Mouse (Mus musculus) stomach, embryonic 14.5 days (tissue): ENCODE measurements at regions not wholly inside any gene's neighbourhood (a gene's known extent, or its start where the extent isn't known, plus 50 kb on each side); places are given as distances from the start of the nearest gene placed in this dataset.
"Not testable (repeated sequence)": the region's sequence is repeated elsewhere in the genome, so short reads cannot be mapped to it uniquely, and the experiment has no call there.

Experiments used
- ATAC-seq: fragments of 200-750 bp; cut with Nextera tagmentation; 2 replicates; pipeline ENCODE4 v1.8.0; 2017; ENCODE audit warnings: low read depth, moderate TSS enrichment; ENCODE audit not compliant: insufficient number of reproducible peaks, insufficient read depth, low FRiP score
- H3K27ac ChIP-seq: fragments of 300-500 bp; sonication (generic); 2 replicates; pipeline ENCODE4 v1.5.1; 2014; ENCODE audit warnings: mild to moderate bottlenecking, low read length, moderate library complexity, mixed read lengths
- H3K27me3 ChIP-seq: fragments of 300-500 bp; sonication (generic); 2 replicates; pipeline ENCODE4 v1.6.1; 2014; ENCODE audit warnings: low read length, control low read depth, mixed read lengths; ENCODE audit not compliant: control insufficient read depth, insufficient read depth
- H3K36me3 ChIP-seq: fragments of 300-500 bp; sonication (generic); 2 replicates; pipeline ENCODE4 v1.6.1; 2014; ENCODE audit warnings: mild to moderate bottlenecking, control low read depth, low read length, moderate library complexity, mixed read lengths; ENCODE audit not compliant: control insufficient read depth, insufficient read depth
- H3K4me1 ChIP-seq: fragments of 300-500 bp; sonication (generic); 2 replicates; pipeline ENCODE4 v1.6.1; 2014; ENCODE audit warnings: low read length, control low read depth, mixed read lengths; ENCODE audit not compliant: control insufficient read depth, insufficient read depth
- H3K4me2 ChIP-seq: fragments of 300-500 bp; sonication (generic); replicated peaks from 2 replicates; pipeline ENCODE4 v1.6.1; 2014; ENCODE audit warnings: low read depth, low read length, control low read depth
- H3K4me3 ChIP-seq: fragments of 300-500 bp; sonication (generic); 2 replicates; pipeline ENCODE4 v1.5.1; 2014; ENCODE audit warnings: low read depth, low read length, control low read depth
- H3K9ac ChIP-seq: fragments of 300-500 bp; sonication (generic); replicated peaks from 2 replicates; pipeline ENCODE4 v1.6.1; 2014; ENCODE audit warnings: low read depth, mild to moderate bottlenecking, control low read depth, low read length, moderate library complexity, mixed read lengths
- H3K9me3 ChIP-seq: fragments of 300-500 bp; sonication (generic); 2 replicates; pipeline ENCODE4 v1.6.1; 2016; ENCODE audit warnings: low read depth, low read length, control low read depth; ENCODE audit not compliant: control insufficient read depth
- WGBS: fragments of 180-500 bp; shearing (Covaris S2); extraction: QIAGEN DNeasy Blood & Tissue Kit; methylation state at CpG from one replicate; pipeline ENCODE4 v1.1.7; 2014; 5-methylcytosine and 5-hydroxymethylcytosine counted together

DNA sequence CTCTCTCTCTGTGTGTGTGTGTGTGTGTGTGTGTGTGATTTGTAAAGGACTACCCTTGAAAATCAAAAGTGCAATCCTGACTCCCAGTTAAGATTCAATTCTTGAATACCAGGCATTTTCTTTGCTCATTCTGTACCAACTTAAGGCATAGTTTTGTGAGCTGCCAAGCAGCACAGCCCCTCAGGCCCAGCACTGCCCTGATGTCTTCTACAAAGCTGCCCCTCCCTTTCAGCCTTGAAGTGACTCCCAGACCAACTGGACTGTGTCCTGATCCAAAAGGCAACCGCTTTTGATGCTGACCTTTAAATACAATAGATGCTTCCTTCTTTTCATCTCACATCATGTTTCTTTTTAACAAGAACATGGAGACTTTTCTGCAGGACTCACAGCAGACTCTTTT, 464.8 kb downstream of the Gja1 start:
- 79% methylated on average over 1 of the region's 1 CpGs for WGBS
- no peaks in the 10 kb centered on the region for H3K27me3 ChIP-seq
- H3K4me1 ChIP-seq: no peaks in the 10 kb centered on the region
- no peak overlapping the region for H3K9ac ChIP-seq
- H3K4me3 ChIP-seq: no peak overlapping the region
- H3K27ac ChIP-seq: no peak overlapping the region
- no peaks in the 10 kb centered on the region for H3K9me3 ChIP-seq
- no peaks in the 10 kb centered on the region for H3K36me3 ChIP-seq
- no peak overlapping the region for H3K4me2 ChIP-seq
- no peak for ATAC-seq

DNA sequence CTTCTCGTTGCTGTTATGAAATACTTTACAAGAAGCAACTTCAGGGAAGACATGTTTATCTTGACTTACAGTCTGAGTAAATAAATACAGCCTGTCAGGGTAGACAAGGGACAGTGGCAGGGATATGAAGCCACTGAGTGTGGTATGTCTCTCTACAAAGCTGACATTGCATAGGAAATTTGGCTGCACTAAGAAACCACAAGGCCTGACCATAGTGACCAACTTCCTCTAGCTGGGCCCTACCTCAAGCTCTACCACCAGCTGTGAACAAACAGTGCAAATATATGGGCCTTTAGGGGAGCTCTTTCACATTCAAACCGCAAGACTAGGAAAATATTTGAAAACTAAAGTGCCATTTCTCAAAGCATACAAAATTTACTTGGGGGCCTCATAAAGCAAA, 475.4 kb downstream of the Gja1 start:
- Histone ChIP-seq H3K27me3 (no peaks in the 10 kb centered on the region), H3K9ac (no peak overlapping the region), H3K4me3 (no peak overlapping the region), H3K36me3 (no peaks in the 10 kb centered on the region), H3K9me3 (no peaks in the 10 kb centered on the region), H3K4me2 (no peak overlapping the region), H3K27ac (no peak overlapping the region), H3K4me1 (no peaks in the 10 kb centered on the region)
- 60% methylated on average over 2 of the region's 2 CpGs for WGBS
- ATAC-seq: no peak

DNA sequence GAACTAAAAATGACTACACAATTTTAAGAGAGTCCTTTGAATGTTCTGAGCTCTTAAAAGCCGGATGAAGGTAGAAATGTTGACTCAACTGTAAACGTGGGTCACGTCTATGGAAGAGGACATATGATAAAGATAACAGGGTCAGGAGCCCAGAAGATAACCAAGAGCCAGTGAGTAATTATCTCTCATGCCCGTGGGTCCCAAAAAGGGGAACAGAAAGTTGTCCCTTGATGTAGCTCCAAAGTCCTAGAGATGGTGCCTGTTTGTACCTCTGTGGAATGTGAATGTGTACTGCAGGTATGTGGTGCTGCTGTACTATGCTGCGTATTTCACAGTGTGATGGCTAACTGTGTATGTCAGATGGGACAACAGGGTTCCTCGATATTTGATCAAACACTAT, 479.1 kb downstream of the Gja1 start:
- H3K9me3 ChIP-seq: no peaks in the 10 kb centered on the region
- no peaks in the 10 kb centered on the region for H3K36me3 ChIP-seq
- H3K27ac ChIP-seq: no peak overlapping the region
- no peaks in the 10 kb centered on the region for H3K4me1 ChIP-seq
- H3K4me3 ChIP-seq: no peak overlapping the region
- WGBS: 76% methylated on average over 6 of the region's 6 CpGs
- no peak overlapping the region for H3K9ac ChIP-seq
- H3K27me3 ChIP-seq: no peaks in the 10 kb centered on the region
- H3K4me2 ChIP-seq: no peak overlapping the region
- no peak for ATAC-seq

DNA sequence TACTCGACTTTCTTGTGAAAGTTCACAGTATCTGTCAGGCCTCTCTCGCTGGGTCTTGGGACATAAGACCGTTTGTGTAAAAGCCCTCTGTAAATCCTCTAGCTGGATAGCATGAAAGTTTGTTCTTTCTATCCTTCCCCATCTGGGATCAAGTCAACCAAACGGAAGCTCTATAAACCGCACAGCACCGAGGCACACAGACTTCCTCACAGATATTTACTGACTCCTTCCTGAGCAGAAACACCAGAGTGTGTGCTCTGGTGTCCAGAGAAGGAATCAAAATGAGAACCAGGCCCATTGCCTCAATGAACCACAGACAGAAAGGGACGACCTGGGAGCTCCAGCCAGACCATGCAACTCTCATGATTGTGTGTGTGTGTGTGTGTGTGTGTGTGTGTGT, 502.6 kb downstream of the Gja1 start:
- no peaks in the 10 kb centered on the region for H3K4me1 ChIP-seq
- no peak overlapping the region for H3K27ac ChIP-seq
- 76% methylated on average over 7 of the region's 7 CpGs for WGBS
- H3K27me3 ChIP-seq: no peaks in the 10 kb centered on the region
- H3K4me2 ChIP-seq: no peak overlapping the region
- no peak overlapping the region for H3K4me3 ChIP-seq
- no peak overlapping the region for H3K9ac ChIP-seq
- H3K9me3 ChIP-seq: no peaks in the 10 kb centered on the region
- H3K36me3 ChIP-seq: no peaks in the 10 kb centered on the region
- ATAC-seq: no peak

DNA sequence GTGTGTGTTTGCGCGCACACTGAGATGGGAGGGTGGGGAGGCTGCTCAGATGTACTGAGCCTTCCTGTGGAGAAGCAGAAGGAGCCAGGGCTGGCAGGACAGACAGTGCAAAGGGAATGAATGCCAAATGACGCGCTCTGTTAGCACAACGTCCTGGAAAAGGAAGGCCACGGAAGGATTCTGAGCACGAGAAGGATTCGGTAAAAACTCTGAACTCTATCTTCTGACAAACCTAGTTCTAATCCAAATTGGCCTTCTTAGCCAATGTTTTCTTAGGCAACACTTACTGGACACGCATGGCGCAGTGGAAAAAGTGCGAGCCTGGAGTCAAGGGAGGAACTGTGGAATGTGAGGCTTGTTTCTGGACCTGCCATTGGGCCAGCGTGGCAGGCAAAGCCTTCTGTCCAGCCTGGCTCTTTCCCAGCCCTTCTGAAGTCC, 503.0 kb downstream of the Gja1 start:
- 91% methylated on average over 12 of the region's 12 CpGs for WGBS
- H3K36me3 ChIP-seq: no peaks in the 10 kb centered on the region
- no peak overlapping the region for H3K9ac ChIP-seq
- no peak for ATAC-seq
- no peak overlapping the region for H3K27ac ChIP-seq
- H3K27me3 ChIP-seq: no peaks in the 10 kb centered on the region
- no peak overlapping the region for H3K4me3 ChIP-seq
- H3K4me1 ChIP-seq: no peaks in the 10 kb centered on the region
- H3K4me2 ChIP-seq: no peak overlapping the region
- H3K9me3 ChIP-seq: no peaks in the 10 kb centered on the region

DNA sequence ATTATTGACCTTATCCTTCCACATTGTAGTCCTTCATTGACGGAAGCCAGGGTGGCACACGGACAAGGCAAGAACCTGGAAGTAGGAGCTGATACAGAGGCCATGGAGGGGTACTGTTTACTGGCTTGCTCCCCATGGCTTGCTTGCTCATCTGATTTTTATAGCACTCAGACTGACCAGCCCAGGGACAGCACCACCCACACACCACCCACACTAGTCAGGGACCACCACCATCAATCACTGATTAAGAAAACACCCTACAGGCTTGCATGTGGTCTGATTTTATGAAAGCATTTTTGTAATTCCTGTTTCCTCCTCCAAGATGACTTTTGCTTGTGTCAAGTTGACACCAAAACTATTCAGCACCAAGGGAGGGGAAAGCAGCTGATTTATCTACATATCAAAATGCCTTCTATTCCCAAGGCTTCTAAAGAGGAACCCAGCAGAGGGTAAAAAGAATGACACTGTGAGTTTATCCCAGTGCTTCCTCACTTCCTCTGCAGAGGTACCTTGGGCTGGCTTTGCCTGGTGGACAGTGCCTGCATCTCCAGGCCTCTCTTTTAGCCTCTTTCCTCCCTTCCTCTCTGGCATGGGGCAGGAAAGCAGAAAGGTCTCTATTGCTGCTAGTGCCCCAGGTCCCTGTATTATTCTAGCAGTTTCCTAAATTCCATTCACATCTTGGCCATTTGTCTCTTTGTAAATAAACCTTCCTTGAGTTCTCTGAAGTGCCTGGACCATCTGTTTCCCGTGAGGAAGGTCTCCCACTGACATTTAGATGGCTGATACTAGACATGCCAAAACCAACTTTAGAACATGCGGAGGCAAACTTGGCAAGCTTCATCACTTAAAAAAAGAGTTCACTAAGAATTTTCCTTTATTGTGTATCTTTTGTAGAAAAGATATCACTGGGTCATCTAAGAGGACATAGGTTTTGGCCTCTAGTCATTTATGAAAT, 507.6 kb downstream of the Gja1 start:
- 66% methylated on average over 4 of the region's 4 CpGs for WGBS
- no peak for ATAC-seq

DNA sequence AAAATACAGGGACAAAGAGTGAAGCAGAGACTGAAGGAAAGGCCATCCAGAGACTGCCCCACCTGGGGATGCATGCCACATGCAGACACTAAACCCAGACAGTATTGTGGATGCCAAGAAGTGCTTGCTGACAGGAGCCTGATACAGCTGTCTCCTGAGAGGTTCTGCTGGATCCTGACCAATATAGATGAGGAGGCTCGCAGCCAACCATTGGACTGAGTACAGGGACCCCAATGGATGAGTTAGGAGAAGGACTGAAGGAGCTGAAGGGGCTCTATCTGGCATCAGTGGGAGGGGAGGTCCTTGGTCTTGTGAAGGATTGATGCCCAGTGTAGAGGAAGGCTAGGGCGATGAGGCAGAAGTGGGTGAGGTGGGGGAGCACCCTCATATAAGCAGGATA, 514.4 kb downstream of the Gja1 start:
- not testable (repeated sequence) for H3K4me2 ChIP-seq, H3K4me3 ChIP-seq, H3K9me3 ChIP-seq, H3K36me3 ChIP-seq, ATAC-seq, H3K9ac ChIP-seq, H3K4me1 ChIP-seq, H3K27ac ChIP-seq, H3K27me3 ChIP-seq
- 92% methylated on average over 2 of the region's 2 CpGs for WGBS

More for the DNA sequence above, 507.6 kb downstream of the Gja1 start:
- H3K27me3 ChIP-seq: no peaks in the 10 kb centered on the region
- H3K4me2 ChIP-seq: no peak overlapping the region
- H3K36me3 ChIP-seq: no peaks in the 10 kb centered on the region
- no peaks in the 10 kb centered on the region for H3K9me3 ChIP-seq
- no peak overlapping the region for H3K27ac ChIP-seq
- H3K4me1 ChIP-seq: no peaks in the 10 kb centered on the region
- H3K9ac ChIP-seq: no peak overlapping the region
- no peak overlapping the region for H3K4me3 ChIP-seq

DNA sequence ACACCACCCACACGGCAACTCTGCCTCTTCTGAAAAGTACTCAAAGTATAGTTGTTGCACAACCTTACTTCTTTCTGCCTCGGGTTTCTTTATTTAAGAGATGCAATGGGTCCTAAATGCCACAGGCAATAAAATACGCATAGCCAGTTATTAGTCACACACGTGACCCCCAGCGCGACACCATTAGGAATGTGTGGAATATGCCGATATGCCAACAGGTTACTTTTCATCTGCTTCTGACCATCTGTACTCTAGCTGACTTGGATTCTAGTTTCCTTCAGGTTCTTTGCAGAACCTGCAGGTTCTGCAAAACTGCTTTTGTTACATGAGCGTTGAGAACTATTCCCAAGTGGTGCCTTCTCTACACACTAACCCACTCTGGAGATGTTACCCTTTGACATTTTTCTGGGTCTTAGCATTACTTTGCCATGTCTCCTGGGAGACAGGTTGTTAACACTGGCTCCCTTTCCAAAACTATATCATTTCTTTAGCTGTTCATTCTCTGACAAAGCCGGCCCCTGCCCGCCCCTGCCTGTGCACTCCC, 515.6 kb downstream of the Gja1 start:
- 81% methylated on average over 10 of the region's 10 CpGs for WGBS
- Histone ChIP-seq H3K9me3 (no peaks in the 10 kb centered on the region), H3K4me1 (no peaks in the 10 kb centered on the region), H3K4me2 (no peak overlapping the region), H3K27me3 (no peaks in the 10 kb centered on the region), H3K4me3 (no peak overlapping the region), H3K9ac (no peak overlapping the region), H3K36me3 (no peaks in the 10 kb centered on the region), H3K27ac (no peak overlapping the region)
- no peak for ATAC-seq
